In the genomic region with DNA sequence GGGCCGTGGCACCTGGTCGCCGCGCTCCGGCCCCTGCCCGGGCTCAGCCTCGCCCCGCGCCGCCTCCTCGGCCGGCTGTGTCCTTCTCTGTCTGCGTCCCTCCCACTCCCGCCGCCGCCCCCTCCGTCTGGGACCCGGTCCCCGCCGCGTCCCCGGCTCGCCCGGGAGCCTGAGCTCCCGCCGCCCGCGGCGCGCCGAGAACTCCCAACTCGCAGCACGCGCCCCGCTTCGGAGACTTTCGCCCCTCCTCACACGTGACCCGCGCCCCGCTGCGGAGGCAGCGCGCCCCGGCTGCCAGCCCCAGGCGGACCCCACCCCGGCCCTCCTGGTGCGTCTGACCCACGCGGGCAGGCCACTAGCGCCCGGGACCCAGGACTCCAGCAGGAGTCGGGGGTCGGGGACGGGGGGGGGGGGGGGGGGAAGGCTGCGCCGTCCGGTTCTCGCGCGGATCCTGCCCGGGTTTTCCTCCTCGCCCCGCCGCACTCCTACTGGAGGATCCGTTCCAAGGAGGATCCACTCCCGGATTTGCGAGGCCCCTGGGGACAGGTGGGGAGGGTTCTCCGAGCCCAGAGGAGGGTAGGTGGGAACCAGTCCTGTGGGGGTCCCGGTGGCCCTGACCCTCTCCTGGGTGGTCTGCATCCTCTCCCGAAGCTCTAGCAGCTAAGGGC, we compare ENCODE assay signal across 8 mouse cellular contexts. TPM values are rescaled to one million over a fixed set of nuclear protein-coding genes. Genes with fewer than 3 reads are reported as not detected.
A peak's percentile ranks its signal among the peaks of the same experiment; 100 is the strongest.
DNase-seq lines count a peak whose midpoint lies in the region; ATAC-seq and TF ChIP-seq lines count a peak whose summit lies in the region.

No protein-coding gene starts in this region.

- H3K9me3 ChIP-seq in ES-E14 (ENCODE audit: control insufficient read depth, insufficient read depth, low read depth, low read length) = no peaks in the 10 kb centered on the region
- H3K9me3 ChIP-seq in hindbrain, postnatal 0 days (ENCODE audit: low read length) = no peaks in the 10 kb centered on the region
- H3K9me3 ChIP-seq in limb, embryonic 10.5 days (replicated peaks) = no peaks in the 10 kb centered on the region
- no peaks in the 10 kb centered on the region for H3K9me3 ChIP-seq in midbrain, embryonic 13.5 days

- H3K27ac ChIP-seq in ES-E14 (ENCODE audit: insufficient read depth, low read depth, low read length, poor library complexity, severe bottlenecking) = no peak overlapping the region
- H3K27ac ChIP-seq in gastrocnemius, adult 2 months = 0 out of 2 replicates have a peak overlapping the region, but pooled peaks have one; percentile 16
- no peak overlapping the region for H3K27ac ChIP-seq in hindbrain, postnatal 0 days
- peak overlapping the region; percentile 79 for H3K27ac ChIP-seq in limb, embryonic 10.5 days
- H3K27ac ChIP-seq in midbrain, embryonic 13.5 days = no peak overlapping the region
- no peak overlapping the region for H3K27ac ChIP-seq in testis, adult 2 months (ENCODE audit: control insufficient read depth, insufficient read depth, low read depth, low read length)

- no peak for TF ChIP-seq POLR2A in testis, adult 2 months (IDR thresholded peaks at IDR 0.05; ENCODE audit: control insufficient read depth, low read depth, low read length)

- peak overlapping the region; percentile 81 for H3K9ac ChIP-seq in ES-E14 (ENCODE audit: insufficient read depth, low read depth, low read length, poor library complexity, severe bottlenecking)
- H3K9ac ChIP-seq in hindbrain, postnatal 0 days (replicated peaks; ENCODE audit: low read length) = peak overlapping the region; percentile 42
- peak overlapping the region; percentile 59 for H3K9ac ChIP-seq in midbrain, embryonic 13.5 days (replicated peaks)

- in situ Hi-C loops in ES-E14 (cut with MboI; ENCODE audit: low sequenced_read_pairs in 2 of 2, unreplicated experiment in 2 of 2) = no loop called here

- no peak for TF ChIP-seq CTCF in gastrocnemius, adult 2 months (IDR thresholded peaks at IDR 0.05)
- TF ChIP-seq CTCF in hindbrain, postnatal 0 days (IDR thresholded peaks at IDR 0.05; ENCODE audit: low read depth) = no peak
- TF ChIP-seq CTCF in testis, adult 2 months (IDR thresholded peaks at IDR 0.05; ENCODE audit: control insufficient read depth, insufficient read depth, insufficient replicate concordance, low read depth, low read length) = no peak

- H3K4me3 ChIP-seq in ES-E14 (ENCODE audit: insufficient read depth in 1 of 2, low read depth in 1 of 2, low read length in 2 of 2, poor library complexity in 1 of 2, severe bottlenecking in 1 of 2) = peak overlapping the region; percentile 72 to 85
- H3K4me3 ChIP-seq in gastrocnemius, adult 2 months = peak overlapping the region; percentile 84
- peak overlapping the region; percentile 51 for H3K4me3 ChIP-seq in hindbrain, postnatal 0 days (ENCODE audit: low read length)
- H3K4me3 ChIP-seq in limb, embryonic 10.5 days = peak overlapping the region; percentile 75
- peak overlapping the region; percentile 54 for H3K4me3 ChIP-seq in midbrain, embryonic 13.5 days (replicated peaks)
- H3K4me3 ChIP-seq in testis, adult 2 months (ENCODE audit: control insufficient read depth, low read depth, low read length) = peak overlapping the region; percentile 63

- peak overlapping the region; percentile 98 for H3K4me2 ChIP-seq in hindbrain, postnatal 0 days (ENCODE audit: low read depth, low read length)
- peak overlapping the region; percentile 99 for H3K4me2 ChIP-seq in midbrain, embryonic 13.5 days (replicated peaks)

- peaks cover 2 to 13% of the 10 kb centered on the region in 2 experiments; a peak in 2 of 4 replicates for H3K4me1 ChIP-seq in ES-E14 (ENCODE audit: control insufficient read depth in 2 of 2, insufficient read depth in 2 of 2, low read length in 2 of 2, poor library complexity in 1 of 2)
- H3K4me1 ChIP-seq in hindbrain, postnatal 0 days (ENCODE audit: insufficient read depth, low read length) = no peaks in the 10 kb centered on the region
- peaks cover 29% of the 10 kb centered on the region for H3K4me1 ChIP-seq in limb, embryonic 10.5 days
- peaks cover 26% of the 10 kb centered on the region for H3K4me1 ChIP-seq in midbrain, embryonic 13.5 days (replicated peaks)
- H3K4me1 ChIP-seq in testis, adult 2 months (ENCODE audit: control insufficient read depth, insufficient read depth, low read length) = peaks cover 12% of the 10 kb centered on the region

- ATAC-seq in hindbrain, postnatal 0 days = peak; percentile 61
- peak; percentile 57 for ATAC-seq in midbrain, embryonic 13.5 days
- no peak for ATAC-seq in inflammation-experienced regulatory T-cells, adult 6 months

- 2% methylated on average over 48 of the region's 71 CpGs for WGBS in hindbrain, postnatal 0 days
- 1% methylated on average over 70 of the region's 71 CpGs for WGBS in limb, embryonic 10.5 days
- under 1% methylated on average over 49 of the region's 71 CpGs for WGBS in midbrain, embryonic 13.5 days

- intact Hi-C loops in gastrocnemius, adult 2 months (cut with DNase I) = no loop called here

- H3K27me3 ChIP-seq in hindbrain, postnatal 0 days (ENCODE audit: insufficient read depth, low read length) = peaks cover 31% of the 10 kb centered on the region
- peaks cover 100% of the 10 kb centered on the region for H3K27me3 ChIP-seq in limb, embryonic 10.5 days (ENCODE audit: low read depth, poor library complexity, severe bottlenecking)
- H3K27me3 ChIP-seq in midbrain, embryonic 13.5 days = peaks cover 94% of the 10 kb centered on the region
- H3K27me3 ChIP-seq in testis, adult 2 months (ENCODE audit: control insufficient read depth, insufficient read depth, low read length) = no peaks in the 10 kb centered on the region

- H3K36me3 ChIP-seq in ES-E14 (ENCODE audit: control insufficient read depth, insufficient read depth, low read length, poor library complexity, severe bottlenecking) = no peaks in the 10 kb centered on the region
- H3K36me3 ChIP-seq in hindbrain, postnatal 0 days (ENCODE audit: insufficient read depth, low read length) = no peaks in the 10 kb centered on the region
- no peaks in the 10 kb centered on the region for H3K36me3 ChIP-seq in limb, embryonic 10.5 days
- H3K36me3 ChIP-seq in midbrain, embryonic 13.5 days = no peaks in the 10 kb centered on the region
- no peaks in the 10 kb centered on the region for H3K36me3 ChIP-seq in testis, adult 2 months (ENCODE audit: control insufficient read depth, insufficient read depth, low read length)

- DNase-seq in ES-E14 (ENCODE audit: low read depth, low spot score) = no peak
- DNase-seq in brain, adult 2 months (ENCODE audit: low read depth, low spot score) = peak; percentile 84
- DNase-seq in gastrocnemius, adult 2 months = peak; percentile 76
- DNase-seq in hindbrain, postnatal 0 days (ENCODE audit: low spot score) = peak; percentile 79
- DNase-seq in limb, embryonic 10.5 days (ENCODE audit: low spot score) = peak; percentile 88

TF ChIP-seq in ES-E14, 5 proteins besides CTCF, POLR2A, EP300 and RAD21:
- no peak for TF ChIP-seq MAFK (IDR thresholded peaks at IDR 0.05; ENCODE audit: insufficient read depth, low read depth, low read length)
- no peak for TF ChIP-seq ZNF384 (IDR thresholded peaks at IDR 0.05; ENCODE audit: low read depth, low read length)
- TF ChIP-seq CHD2 (IDR thresholded peaks at IDR 0.05; ENCODE audit: low read depth, low read length) = no peak
- no peak for TF ChIP-seq HCFC1 (IDR thresholded peaks at IDR 0.05; ENCODE audit: borderline replicate concordance, insufficient read depth, low read length)
- TF ChIP-seq ZC3H11A (IDR thresholded peaks at IDR 0.05; ENCODE audit: borderline replicate concordance, low read depth, low read length) = no peak

RNA-seq across cellular contexts. Expression of a gene that starts 0.7 kb away (rescaled TPM):
- 3.2 and 5.8 TPM in 2 replicates for total RNA-seq in ES-E14 (2012; rRNA removed)
- under 1 TPM in 1 of 2 experiments, not detected in 1; 0.10 TPM for total RNA-seq in gastrocnemius, adult 2 months (2021)
- 0.50 and 0.94 TPM in 2 replicates for total RNA-seq in hindbrain, postnatal 0 days (2014; rRNA removed)
- not detected in 2 replicates for polyA plus RNA-seq in hindbrain, postnatal 0 days (2015; fragmentation: Nextera tagmentation; extraction: Ambion mirVana)
- polyA plus RNA-seq in limb, embryonic 10.5 days (2016; fragmentation: Nextera tagmentation; extraction: Ambion mirVana) = not detected in 2 replicates
- not detected in 2 replicates for polyA plus RNA-seq in midbrain, embryonic 13.5 days (2015; fragmentation: Nextera tagmentation; extraction: Ambion mirVana)
- 0.58 and 0.78 TPM in 2 replicates for polyA plus RNA-seq in testis, adult 2 months (2012; rRNA removed)
- not detected for polyA plus RNA-seq in inflammation-experienced regulatory T-cells, adult 6 months (2017; shearing (Covaris generic))

RNA-seq across cellular contexts. Expression of a gene that starts 10.5 kb away (rescaled TPM):
- total RNA-seq in ES-E14 (2012; rRNA removed) = 16.2 and 25.6 TPM in 2 replicates
- 1 to 10 TPM; 1.9 to 3.7 TPM for total RNA-seq in gastrocnemius, adult 2 months (2021)
- total RNA-seq in hindbrain, postnatal 0 days (2014; rRNA removed) = 6.4 and 9.6 TPM in 2 replicates
- polyA plus RNA-seq in hindbrain, postnatal 0 days (2015; fragmentation: Nextera tagmentation; extraction: Ambion mirVana) = 8.1 and 9.5 TPM in 2 replicates
- polyA plus RNA-seq in limb, embryonic 10.5 days (2016; fragmentation: Nextera tagmentation; extraction: Ambion mirVana) = 4.2 and 9.4 TPM in 2 replicates
- 6.0 and 8.3 TPM in 2 replicates for polyA plus RNA-seq in midbrain, embryonic 13.5 days (2015; fragmentation: Nextera tagmentation; extraction: Ambion mirVana)
- polyA plus RNA-seq in testis, adult 2 months (2012; rRNA removed) = 2.3 and 3.6 TPM in 2 replicates
- 1 to 10 TPM in 1 of 3 experiments, under 1 TPM in 2; 0.40 to 1.8 (median 0.42) TPM for polyA plus RNA-seq in inflammation-experienced regulatory T-cells, adult 6 months (2017; shearing (Covaris generic))

RNA-seq across cellular contexts. Expression of a gene that starts 40.8 kb away (rescaled TPM):
- total RNA-seq in ES-E14 (2012; rRNA removed) = 186 and 211 TPM in 2 replicates
- 10 to 100 TPM; 80.2 to 86.8 TPM for total RNA-seq in gastrocnemius, adult 2 months (2021)
- 291 and 334 TPM in 2 replicates for total RNA-seq in hindbrain, postnatal 0 days (2014; rRNA removed)
- 33.5 and 34.2 TPM in 2 replicates for polyA plus RNA-seq in hindbrain, postnatal 0 days (2015; fragmentation: Nextera tagmentation; extraction: Ambion mirVana)
- 44.9 and 51.4 TPM in 2 replicates for polyA plus RNA-seq in limb, embryonic 10.5 days (2016; fragmentation: Nextera tagmentation; extraction: Ambion mirVana)
- 66.4 and 71.4 TPM in 2 replicates for polyA plus RNA-seq in midbrain, embryonic 13.5 days (2015; fragmentation: Nextera tagmentation; extraction: Ambion mirVana)
- polyA plus RNA-seq in testis, adult 2 months (2012; rRNA removed) = 159 and 193 TPM in 2 replicates
- polyA plus RNA-seq in inflammation-experienced regulatory T-cells, adult 6 months (2017; shearing (Covaris generic)) = 10 to 100 TPM; 30.6 to 34.4 (median 33.2) TPM

RNA-seq across cellular contexts. Expression of a gene that starts 50.4 kb away (rescaled TPM):
- 72.8 and 82.0 TPM in 2 replicates for total RNA-seq in ES-E14 (2012; rRNA removed)
- 10 to 100 TPM; 41.8 to 61.4 TPM for total RNA-seq in gastrocnemius, adult 2 months (2021)
- total RNA-seq in hindbrain, postnatal 0 days (2014; rRNA removed) = 323 and 374 TPM in 2 replicates
- polyA plus RNA-seq in hindbrain, postnatal 0 days (2015; fragmentation: Nextera tagmentation; extraction: Ambion mirVana) = 158 and 178 TPM in 2 replicates
- polyA plus RNA-seq in limb, embryonic 10.5 days (2016; fragmentation: Nextera tagmentation; extraction: Ambion mirVana) = 152 and 170 TPM in 2 replicates
- 233 and 269 TPM in 2 replicates for polyA plus RNA-seq in midbrain, embryonic 13.5 days (2015; fragmentation: Nextera tagmentation; extraction: Ambion mirVana)
- polyA plus RNA-seq in testis, adult 2 months (2012; rRNA removed) = 5.5 and 6.7 TPM in 2 replicates
- polyA plus RNA-seq in inflammation-experienced regulatory T-cells, adult 6 months (2017; shearing (Covaris generic)) = 1 to 10 TPM; 4.2 to 6.5 (median 4.4) TPM

Comparison
In these comparisons a context has a peak if more than half of its experiments do, and no peak if none do; other contexts are left out.
1. H3K27ac ChIP-seq: peak in gastrocnemius, adult 2 months (single experiment) and limb, embryonic 10.5 days (single experiment); none in ES-E14 (single experiment), hindbrain, postnatal 0 days (single experiment), midbrain, embryonic 13.5 days (single experiment) and testis, adult 2 months (single experiment).
2. Peak in every context shown above with its lines, with median percentiles within 50 percentile points of each other: H3K4me3 ChIP-seq and H3K9ac ChIP-seq.